Mouse (Mus musculus): Measurements from ENCODE around the gene Rnf151. TPM values are rescaled to one million over a fixed set of nuclear protein-coding genes. Genes with fewer than 3 reads are reported as not detected.

Rnf151 gene
- total RNA-seq, 2 experiments from 2014 or later: not detected

GRCm38 (mm10) chr17:24716166-24716682, 1.6 kb downstream of the Rnf151 start:
- DNase-seq (ENCODE audit: low spot score): no peak
- intact Hi-C loops (cut with DNase I): loop anchor here (5.0 kb wide), 1 partner anchor 189 kb away; the partner anchor contains the start of gene Traf7

- intact Hi-C loops (cut with DNase I): loop anchor here (5.0 kb wide), 1 partner anchor 188 kb away; the partner anchor contains the start of gene Traf7
- DNase-seq (ENCODE audit: low spot score): no peak
These were observed 2.3 kb downstream of the Rnf151 start for GRCm38 (mm10) chr17:24715556-24715955.

- DNase-seq (ENCODE audit: low spot score): no peak
- intact Hi-C loops (cut with DNase I): no loop called here
These were observed 9.2 kb downstream of the Rnf151 start for GRCm38 (mm10) chr17:24708646-24709045.

GRCm38 (mm10) chr17:24707801-24708425, 9.9 kb downstream of the Rnf151 start:
- DNase-seq (ENCODE audit: low spot score): no peak
- intact Hi-C loops (cut with DNase I): loop anchor here (1.0 kb wide), 1 partner anchor 32 kb away; no protein-coding TSS in a partner anchor

GRCm38 (mm10) chr17:24706982-24707800, 10.7 kb downstream of the Rnf151 start, which contains the start of gene Tbl3:
Tbl3 (minus strand) TSS chr17:24707660.
- intact Hi-C loops (cut with DNase I): loop anchor here (1.0 kb wide), 1 partner anchor 31 kb away; no protein-coding TSS in a partner anchor
- DNase-seq (ENCODE audit: low spot score): peak; percentile 85

GRCm38 (mm10) chr17:24705821-24706220, 12.0 kb downstream of the Rnf151 start:
- DNase-seq (ENCODE audit: low spot score): no peak
- intact Hi-C loops (cut with DNase I): no loop called here

- DNase-seq (ENCODE audit: low spot score): no peak
- intact Hi-C loops (cut with DNase I): no loop called here
These were observed 16.6 kb downstream of the Rnf151 start for GRCm38 (mm10) chr17:24701251-24701650.

- no peak for DNase-seq (ENCODE audit: low spot score)
- intact Hi-C loops (cut with DNase I): no loop called here
These were observed 18.4 kb downstream of the Rnf151 start for GRCm38 (mm10) chr17:24699473-24699872.

- intact Hi-C loops (cut with DNase I): no loop called here
These were observed 19.1 kb downstream of the Rnf151 start for GRCm38 (mm10) chr17:24698715-24699114.

GRCm38 (mm10) chr17:24697985-24698384, 19.9 kb downstream of the Rnf151 start:
- no peak for DNase-seq (ENCODE audit: low spot score)

More at GRCm38 (mm10) chr17:24698715-24699114, 19.1 kb downstream of the Rnf151 start:
- no peak for DNase-seq (ENCODE audit: low spot score)

GRCm38 (mm10) chr17:24696011-24696697, 21.7 kb downstream of the Rnf151 start, which contains the start of the genes Gfer and Noxo1:
Gfer (minus strand) TSS chr17:24696156.
Noxo1 (plus strand) TSS chr17:24696234.
- peak; percentile 79 for DNase-seq (ENCODE audit: low spot score)
- intact Hi-C loops (cut with DNase I): no loop called here

More at GRCm38 (mm10) chr17:24697985-24698384, 19.9 kb downstream of the Rnf151 start:
- intact Hi-C loops (cut with DNase I): no loop called here

GRCm38 (mm10) chr17:24695326-24696010, 22.4 kb downstream of the Rnf151 start:
- no peak for DNase-seq (ENCODE audit: low spot score)
- intact Hi-C loops (cut with DNase I): no loop called here

- no peak for DNase-seq (ENCODE audit: low spot score)
- intact Hi-C loops (cut with DNase I): no loop called here
These were observed 25.5 kb downstream of the Rnf151 start for GRCm38 (mm10) chr17:24692385-24692784.

GRCm38 (mm10) chr17:24689251-24690081, 28.4 kb downstream of the Rnf151 start, which contains the start of gene Syngr3:
Syngr3 (minus strand) TSS chr17:24689955.
- intact Hi-C loops (cut with DNase I): no loop called here
- DNase-seq (ENCODE audit: low spot score): no peak

- no peak for DNase-seq (ENCODE audit: low spot score)
- intact Hi-C loops (cut with DNase I): no loop called here
These were observed 30.3 kb downstream of the Rnf151 start for GRCm38 (mm10) chr17:24687599-24687998.

GRCm38 (mm10) chr17:24687146-24687595, 30.7 kb downstream of the Rnf151 start:
- intact Hi-C loops (cut with DNase I): no loop called here
- DNase-seq (ENCODE audit: low spot score): no peak

- intact Hi-C loops (cut with DNase I): no loop called here
- DNase-seq (ENCODE audit: low spot score): no peak
These were observed 31.3 kb downstream of the Rnf151 start for GRCm38 (mm10) chr17:24686514-24686913.

GRCm38 (mm10) chr17:24677500-24678080, 40.3 kb downstream of the Rnf151 start:
- DNase-seq (ENCODE audit: low spot score): no peak
- intact Hi-C loops (cut with DNase I): no loop called here

Measured in heart, postnatal 25 days (tissue).